In genomic region chr4:137447363-137448196, GRCm38 (mm10) we compare ENCODE assay signal across 12 mouse cellular contexts. TPM values are rescaled to one million over a fixed set of nuclear protein-coding genes. Genes with fewer than 3 reads are reported as not detected.
DNase-seq lines count a peak whose midpoint lies in the region; ATAC-seq lines count a peak whose summit lies in the region.
"Had no signal": no experiment of that assay in that cellular context is flagged by ENCODE, and none has a peak within 500 bp of the region (broad histone marks: within the 10 kb centered on the region; RNA-seq: fewer than 3 reads in every experiment).

No protein-coding gene starts in this region.

- H3K4me2 ChIP-seq in forebrain, embryonic 14.5 days (ENCODE audit: low read length) = peak overlapping the region; percentile 12; the same call in 1 of the 2 replicates
- H3K4me2 ChIP-seq in forebrain, embryonic 12.5 days = no peak overlapping the region
- H3K4me2 ChIP-seq: midbrain, embryonic 15.5 days had no signal

- H3K36me3 ChIP-seq in forebrain, embryonic 14.5 days (ENCODE audit: control insufficient read depth, insufficient read depth, low read length) = no peaks in the 10 kb centered on the region
- no peaks in the 10 kb centered on the region for H3K36me3 ChIP-seq in forebrain, embryonic 12.5 days (replicated peaks)
- H3K36me3 ChIP-seq: midbrain, embryonic 15.5 days had no signal

- no peak overlapping the region for H3K9ac ChIP-seq in forebrain, embryonic 14.5 days (ENCODE audit: low read length)
- no peak overlapping the region for H3K9ac ChIP-seq in forebrain, embryonic 12.5 days

- DNase-seq in forebrain, embryonic 14.5 days (ENCODE audit: low spot score) = no peak
- peak; percentile 21 for DNase-seq in right cerebral cortex, adult 18-20 months
- no peak for DNase-seq in right cerebral cortex, postnatal 14 days
- DNase-seq in kidney, postnatal 14 days = peak; percentile 42
- DNase-seq in cerebellum, adult 9-11 months = no peak
- DNase-seq in left cerebral cortex, adult 8-10 months (ENCODE audit: low spot score in 2 of 2) = no peak
- DNase-seq in embryo, embryonic 9.5 days (ENCODE audit: extremely low spot score) = no peak
- DNase-seq: thymus, postnatal 4 days had no signal

- no peak for ATAC-seq in forebrain, embryonic 14.5 days
- ATAC-seq in forebrain, embryonic 12.5 days (ENCODE audit: low FRiP score) = no peak
- ATAC-seq: midbrain, embryonic 15.5 days had no signal

- no peaks in the 10 kb centered on the region for H3K9me3 ChIP-seq in forebrain, embryonic 14.5 days (replicated peaks; ENCODE audit: control insufficient read depth, low read length)
- no peaks in the 10 kb centered on the region for H3K9me3 ChIP-seq in forebrain, embryonic 12.5 days
- H3K9me3 ChIP-seq: midbrain, embryonic 15.5 days had no signal

- H3K27ac ChIP-seq in forebrain, embryonic 14.5 days (ENCODE audit: low read depth, low read length) = no peak overlapping the region
- no peak overlapping the region for H3K27ac ChIP-seq in forebrain, embryonic 12.5 days
- H3K27ac ChIP-seq: midbrain, embryonic 15.5 days had no signal

- H3K4me1 ChIP-seq in forebrain, embryonic 14.5 days (ENCODE audit: control insufficient read depth, insufficient read depth, low read length) = peaks cover 10% of the 10 kb centered on the region
- H3K4me1 ChIP-seq in forebrain, embryonic 12.5 days = peaks cover 10% of the 10 kb centered on the region

- H3K27me3 ChIP-seq in forebrain, embryonic 14.5 days (replicated peaks; ENCODE audit: control insufficient read depth, insufficient read depth, low read length) = no peaks in the 10 kb centered on the region
- no peaks in the 10 kb centered on the region for H3K27me3 ChIP-seq in forebrain, embryonic 12.5 days
- H3K27me3 ChIP-seq: midbrain, embryonic 15.5 days had no signal

- H3K4me3 ChIP-seq in forebrain, embryonic 14.5 days (ENCODE audit: low read depth, low read length) = no peak overlapping the region
- no peak overlapping the region for H3K4me3 ChIP-seq in forebrain, embryonic 12.5 days (replicated peaks)
- H3K4me3 ChIP-seq: midbrain, embryonic 15.5 days had no signal

- WGBS in forebrain, embryonic 14.5 days = 69% methylated on average over 7 of the region's 7 CpGs
- WGBS in forebrain, embryonic 12.5 days = 78% methylated on average over 7 of the region's 7 CpGs

RNA-seq across cellular contexts. Expression of gene 1700013G24Rik, which starts 5.5 kb away (rescaled TPM):
- not detected in 2 replicates for polyA plus RNA-seq in forebrain, embryonic 14.5 days (2014; fragmentation: Nextera tagmentation; extraction: Ambion mirVana)
- polyA plus RNA-seq in forebrain, embryonic 12.5 days (2016; fragmentation: Nextera tagmentation; extraction: Ambion mirVana) = not detected in 2 replicates
- not detected for total RNA-seq in left cerebral cortex, adult 8-10 months (2022)
- total RNA-seq: hematopoietic stem cell, adult 5-6 weeks; left cerebral cortex, postnatal 14 days had no signal
- polyA plus RNA-seq: midbrain, embryonic 15.5 days had no signal

RNA-seq across cellular contexts. Expression of gene Cela3b, which starts 17.2 kb away (rescaled TPM):
- polyA plus RNA-seq in forebrain, embryonic 14.5 days (2014; fragmentation: Nextera tagmentation; extraction: Ambion mirVana) = not detected in 2 replicates
- polyA plus RNA-seq in forebrain, embryonic 12.5 days (2016; fragmentation: Nextera tagmentation; extraction: Ambion mirVana) = not detected in 2 replicates
- not detected for total RNA-seq in left cerebral cortex, adult 8-10 months (2022)
- total RNA-seq: hematopoietic stem cell, adult 5-6 weeks; left cerebral cortex, postnatal 14 days had no signal
- polyA plus RNA-seq: midbrain, embryonic 15.5 days had no signal

RNA-seq across cellular contexts. Expression of gene Hspg2, which starts 21.0 kb away (rescaled TPM):
- 4.0 and 4.7 TPM in 2 replicates for polyA plus RNA-seq in forebrain, embryonic 14.5 days (2014; fragmentation: Nextera tagmentation; extraction: Ambion mirVana)
- 8.0 and 8.9 TPM in 2 replicates for polyA plus RNA-seq in forebrain, embryonic 12.5 days (2016; fragmentation: Nextera tagmentation; extraction: Ambion mirVana)
- total RNA-seq in left cerebral cortex, adult 8-10 months (2022) = 1 to 10 TPM; 4.1 to 6.4 (median 6.0) TPM
- total RNA-seq: hematopoietic stem cell, adult 5-6 weeks had no signal

RNA-seq across cellular contexts. Expression of gene Cela3a, which starts 38.0 kb away (rescaled TPM):
- polyA plus RNA-seq in forebrain, embryonic 14.5 days (2014; fragmentation: Nextera tagmentation; extraction: Ambion mirVana) = not detected in 2 replicates
- polyA plus RNA-seq in forebrain, embryonic 12.5 days (2016; fragmentation: Nextera tagmentation; extraction: Ambion mirVana) = not detected in 2 replicates
- total RNA-seq in left cerebral cortex, adult 8-10 months (2022) = not detected
- total RNA-seq: hematopoietic stem cell, adult 5-6 weeks; left cerebral cortex, postnatal 14 days had no signal
- polyA plus RNA-seq: midbrain, embryonic 15.5 days had no signal

Comparison
In these comparisons a context has a peak if more than half of its experiments do, and no peak if none do; other contexts are left out.
1. DNase-seq: peak in right cerebral cortex, adult 18-20 months (single experiment) and kidney, postnatal 14 days (single experiment); none in forebrain, embryonic 14.5 days (single experiment), right cerebral cortex, postnatal 14 days (single experiment), cerebellum, adult 9-11 months (single experiment), left cerebral cortex, adult 8-10 months (0 of 2) and embryo, embryonic 9.5 days (single experiment).